Mouse (Mus musculus) layer of hippocampus, adult 6 months (tissue): Measurements from ENCODE around the gene Gorasp2. TPM values are rescaled to one million over a fixed set of nuclear protein-coding genes. Genes with fewer than 3 reads are reported as not detected.

ENCODE experiments used
- long read RNA-seq, 2 experiments: library from polyadenylated mRNA; unstranded; transcript quantifications; one replicate each; pipeline ENCODE4 v2.0.0; 2019 to 2020
- polyA plus RNA-seq: library from polyadenylated mRNA; unstranded; fragments of <200 nt; fragmentation: Nextera tagmentation; gene quantifications from 2 replicates; pipeline ENCODE4 v1.2.3, GENCODE M21; 2021

The Gorasp2 gene
- polyA plus RNA-seq: 105 and 114 TPM in 2 replicates
- long read RNA-seq, experiment 1, transcript Gorasp2-201 (10 exons, 2,238 nt): major isoform, 130 of 173 reads
- long read RNA-seq, experiment 1, partial matches to known transcripts: 27 of 173 reads
- long read RNA-seq, experiment 1, other reads (novel, unspliced or antisense): 13 of 173 reads
- long read RNA-seq, experiment 2, transcript Gorasp2-201 (10 exons, 2,238 nt): major isoform, 891 of 987 reads
- long read RNA-seq, experiment 2, transcript Gorasp2-202 (11 exons, 2,417 nt): minor isoform, 6 of 987 reads
- long read RNA-seq, experiment 2, partial matches to known transcripts: 24 of 987 reads
- long read RNA-seq, experiment 2, other reads (novel, unspliced or antisense): 63 of 987 reads

GRCm38 (mm10) chr2:70660887-70661714 is at the start of gene Gorasp2:
Gene Gorasp2, plus strand, starts transcription at chr2:70661576.

GRCm38 (mm10) chr2:70661715-70662495 is 529 bp downstream of the Gorasp2 start, which contains the start of gene Gm26558:
Gene Gm26558, minus strand, starts transcription at chr2:70662108.

Other genes with a start within 250 kb of the Gorasp2 start
- 0.10 TPM in 1 of 2 replicates, not detected in the other for gene Sp5, start 186.7 kb upstream of the Gorasp2 start, polyA plus RNA-seq
- 2.3 and 3.4 TPM in 2 replicates for gene Erich2, start 152.8 kb upstream of the Gorasp2 start, polyA plus RNA-seq
- gene Gad1, start 108.5 kb upstream of the Gorasp2 start, polyA plus RNA-seq: 152 and 156 TPM in 2 replicates
- gene Gm26558, start 532 bp downstream of the Gorasp2 start, polyA plus RNA-seq: 1.3 and 2.3 TPM in 2 replicates
- 11.3 and 14.4 TPM in 2 replicates for gene Tlk1, start 164.2 kb downstream of the Gorasp2 start, polyA plus RNA-seq